Mouse (Mus musculus) forebrain, embryonic 13.5 days (tissue): Measurements from ENCODE around the gene Pdcd6ip. TPM values are rescaled to one million over a fixed set of nuclear protein-coding genes. Genes with fewer than 3 reads are reported as not detected.
"Not testable (repeated sequence)": the region's sequence is repeated elsewhere in the genome, so short reads cannot be mapped to it uniquely, and the experiment has no call there.

Experiments
- ATAC-seq: fragments of 200-750 bp; cut with Nextera tagmentation; 2 replicates; pipeline ENCODE4 v1.8.0; 2017
- H3K27ac ChIP-seq: fragments of 300-500 bp; sonication (generic); 2 replicates; pipeline ENCODE4 v1.5.1; 2015; ENCODE audit warnings: inconsistent platforms, mild to moderate bottlenecking, moderate library complexity
- H3K27me3 ChIP-seq: fragments of 300-500 bp; sonication (generic); 2 replicates; pipeline ENCODE4 v1.6.1; 2015; ENCODE audit warnings: mild to moderate bottlenecking, inconsistent platforms
- H3K36me3 ChIP-seq: fragments of 300-500 bp; sonication (generic); 2 replicates; pipeline ENCODE4 v1.6.1; 2015; ENCODE audit warnings: mild to moderate bottlenecking, inconsistent platforms; ENCODE audit not compliant: poor library complexity, severe bottlenecking
- H3K4me1 ChIP-seq: fragments of 300-500 bp; sonication (generic); 2 replicates; pipeline ENCODE4 v1.6.1; 2015; ENCODE audit warnings: inconsistent platforms
- H3K4me2 ChIP-seq: fragments of 300-500 bp; sonication (generic); 2 replicates; pipeline ENCODE4 v1.6.1; 2015; ENCODE audit warnings: inconsistent platforms, mild to moderate bottlenecking, moderate library complexity
- H3K4me3 ChIP-seq: fragments of 300-500 bp; sonication (generic); 2 replicates; pipeline ENCODE4 v1.5.1; 2015; ENCODE audit warnings: mild to moderate bottlenecking, inconsistent platforms
- H3K9ac ChIP-seq: fragments of 300-500 bp; sonication (generic); 2 replicates; pipeline ENCODE4 v1.6.1; 2015; ENCODE audit warnings: mild to moderate bottlenecking, inconsistent platforms
- H3K9me3 ChIP-seq: fragments of 300-500 bp; sonication (generic); replicated peaks from 2 replicates; pipeline ENCODE4 v1.6.1; 2016; ENCODE audit warnings: inconsistent platforms
- WGBS: fragments of 180-500 bp; shearing (Covaris S2); methylation state at CpG from one replicate; pipeline ENCODE4 v1.1.7; 2015; 5-methylcytosine and 5-hydroxymethylcytosine counted together
- polyA plus RNA-seq: library from polyadenylated mRNA; unstranded; fragments of >200 nt; fragmentation: Nextera tagmentation; extraction: Ambion mirVana; gene quantifications from 2 replicates; pipeline ENCODE4 v1.2.1, GENCODE M21; 2015

Gene Pdcd6ip
- polyA plus RNA-seq, 1 experiment from 2014 or later, result 38.7 TPM

DNA sequence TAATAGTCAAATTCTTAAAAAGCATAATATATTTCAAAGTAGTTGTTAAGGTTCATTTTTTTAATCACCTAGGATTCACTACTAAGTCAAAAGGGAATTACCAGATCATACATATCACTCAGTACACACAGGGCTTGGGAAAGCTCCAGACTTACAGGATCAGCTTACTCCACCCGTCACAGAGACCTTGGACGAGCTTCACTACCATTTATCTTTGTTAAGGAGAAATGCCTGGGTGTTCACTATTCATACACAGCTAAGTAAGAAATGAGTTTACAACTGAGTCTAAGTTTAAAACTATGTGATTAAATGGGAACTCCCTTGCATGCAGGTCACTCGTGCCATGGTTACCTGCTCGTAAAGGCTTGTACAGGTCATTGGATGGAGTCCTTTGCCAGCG lies 35.7 kb downstream of the Pdcd6ip start:
- Histone ChIP-seq H3K27me3 (no peaks in the 10 kb centered on the region), H3K4me3 (no peak overlapping the region), H3K27ac (no peak overlapping the region), H3K9ac (no peak overlapping the region), H3K4me1 (no peaks in the 10 kb centered on the region), H3K4me2 (no peak overlapping the region), H3K9me3 (peaks cover 9% of the 10 kb centered on the region), H3K36me3 (peaks cover 77% of the 10 kb centered on the region)
- ATAC-seq, result no peak
- 94% methylated on average over 5 of the region's 5 CpGs for WGBS

- Histone ChIP-seq H3K9ac (no peak overlapping the region), H3K36me3 (peaks cover 83% of the 10 kb centered on the region), H3K4me2 (no peak overlapping the region), H3K27ac (no peak overlapping the region), H3K4me1 (no peaks in the 10 kb centered on the region), H3K4me3 (no peak overlapping the region), H3K27me3 (no peaks in the 10 kb centered on the region), H3K9me3 (peaks cover 9% of the 10 kb centered on the region)
- no peak for ATAC-seq
- 70% methylated on average over 1 of the region's 1 CpGs for WGBS
These were observed 37.3 kb downstream of the Pdcd6ip start for GRCm38 (mm10) chr9:113670857-113671106.

DNA sequence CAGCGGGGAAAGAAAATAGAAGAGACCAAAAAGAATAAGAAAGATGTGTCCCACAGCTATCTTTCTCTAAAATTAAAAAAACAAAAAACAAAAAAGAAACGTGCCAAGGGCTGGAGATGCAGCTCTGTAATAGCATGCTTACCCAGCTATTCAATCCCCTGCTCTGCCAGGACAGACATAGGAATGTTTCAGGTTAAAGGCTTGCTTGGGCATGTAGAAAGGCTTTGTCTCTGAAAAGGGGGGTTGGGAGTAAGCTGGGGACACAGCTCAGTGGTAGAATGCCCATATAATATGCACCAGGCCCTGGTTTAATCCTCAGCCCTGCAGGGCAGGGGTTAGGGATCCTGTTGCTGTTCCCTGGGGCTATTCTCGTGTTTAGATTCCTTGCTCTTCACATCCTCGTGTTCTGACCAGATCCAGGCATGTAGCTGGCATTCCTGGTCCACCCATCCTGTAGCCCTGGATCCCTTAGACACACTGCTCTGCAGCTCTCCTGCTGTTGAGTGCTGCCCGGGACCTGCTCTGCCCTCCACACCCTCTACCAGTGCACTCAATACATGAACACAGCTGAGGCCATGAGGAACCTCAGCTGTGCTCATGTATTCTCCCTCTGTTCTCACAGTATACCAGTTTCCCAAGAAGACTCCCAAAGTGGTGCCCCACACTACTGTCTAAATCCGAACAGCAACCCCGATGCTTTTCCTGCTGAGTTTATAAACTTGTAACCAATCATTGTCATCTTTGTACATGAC lies 37.8 kb downstream of the Pdcd6ip start:
- 85% methylated on average over 7 of the region's 7 CpGs for WGBS
- Histone ChIP-seq H3K4me2 (no peak overlapping the region), H3K9ac (no peak overlapping the region), H3K9me3 (peaks cover 9% of the 10 kb centered on the region), H3K27ac (peak overlapping the region; percentile 6; the same call in 1 of the 2 replicates), H3K4me3 (no peak overlapping the region), H3K4me1 (no peaks in the 10 kb centered on the region), H3K27me3 (no peaks in the 10 kb centered on the region), H3K36me3 (peaks cover 85% of the 10 kb centered on the region)
- ATAC-seq, result no peak

DNA sequence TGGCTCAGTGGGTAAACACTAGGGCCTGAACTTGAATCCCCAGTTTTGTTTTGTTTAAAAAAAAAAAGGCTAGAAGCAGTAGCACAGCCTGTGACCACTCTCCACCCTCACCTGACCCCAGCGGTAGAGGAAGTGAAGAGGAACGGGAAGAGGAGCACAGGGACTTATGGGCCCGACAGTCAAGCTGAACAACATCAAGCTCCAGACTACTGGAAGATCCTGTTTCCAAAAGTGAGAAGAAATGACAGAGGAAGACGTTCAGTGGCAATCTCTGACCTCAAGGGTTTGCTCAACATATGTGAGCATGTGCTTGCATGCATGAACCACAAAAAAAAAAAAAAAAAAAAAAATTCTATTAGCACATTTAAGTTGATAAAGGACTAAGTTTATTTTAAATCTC lies 44.6 kb downstream of the Pdcd6ip start:
- Histone ChIP-seq H3K27me3 (no peaks in the 10 kb centered on the region), H3K27ac (no peak overlapping the region), H3K9me3 (peaks cover 6% of the 10 kb centered on the region), H3K9ac (no peak overlapping the region), H3K4me2 (no peak overlapping the region), H3K4me1 (no peaks in the 10 kb centered on the region), H3K4me3 (no peak overlapping the region), H3K36me3 (peaks cover 77% of the 10 kb centered on the region)
- 93% methylated on average over 4 of the region's 4 CpGs for WGBS
- no peak for ATAC-seq

DNA sequence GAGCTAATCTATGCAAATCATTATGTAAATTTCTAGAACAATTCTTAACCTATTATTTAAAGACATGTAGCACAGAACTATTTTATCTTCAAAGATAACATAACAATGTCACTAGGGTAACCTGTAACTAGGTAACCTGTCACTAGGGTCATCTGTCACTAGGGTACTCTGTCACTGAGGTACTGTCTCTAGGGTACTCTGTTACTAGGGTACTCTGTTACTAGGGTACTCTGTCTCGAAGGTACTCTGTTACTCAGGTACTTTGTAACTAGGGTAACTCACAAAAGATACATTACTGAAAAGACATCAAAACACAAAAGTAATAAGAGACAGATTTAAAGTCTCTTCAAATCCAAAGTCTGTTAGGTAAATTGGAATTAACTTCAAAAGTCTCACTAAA lies 50.2 kb downstream of the Pdcd6ip start:
- peaks cover 73% of the 10 kb centered on the region for H3K36me3 ChIP-seq
- H3K9me3 ChIP-seq, result no peaks in the 10 kb centered on the region
- H3K27me3 ChIP-seq, result no peaks in the 10 kb centered on the region
- H3K9ac ChIP-seq, result no peak overlapping the region
- H3K4me2 ChIP-seq, result no peak overlapping the region
- WGBS, result 98% methylated on average over 1 of the region's 1 CpGs
- H3K27ac ChIP-seq, result no peak overlapping the region
- ATAC-seq, result no peak
- no peak overlapping the region for H3K4me3 ChIP-seq
- no peaks in the 10 kb centered on the region for H3K4me1 ChIP-seq

GRCm38 (mm10) chr9:113653571-113653970 lies 54.5 kb downstream of the Pdcd6ip start:
- no peaks in the 10 kb centered on the region for H3K4me1 ChIP-seq
- H3K9me3 ChIP-seq, result no peaks in the 10 kb centered on the region
- 86% methylated on average over 8 of the region's 8 CpGs for WGBS
- H3K4me2 ChIP-seq, result no peak overlapping the region
- no peaks in the 10 kb centered on the region for H3K27me3 ChIP-seq
- H3K4me3 ChIP-seq, result no peak overlapping the region
- no peak overlapping the region for H3K27ac ChIP-seq
- H3K9ac ChIP-seq, result no peak overlapping the region
- peaks cover 45% of the 10 kb centered on the region for H3K36me3 ChIP-seq
- ATAC-seq, result no peak

DNA sequence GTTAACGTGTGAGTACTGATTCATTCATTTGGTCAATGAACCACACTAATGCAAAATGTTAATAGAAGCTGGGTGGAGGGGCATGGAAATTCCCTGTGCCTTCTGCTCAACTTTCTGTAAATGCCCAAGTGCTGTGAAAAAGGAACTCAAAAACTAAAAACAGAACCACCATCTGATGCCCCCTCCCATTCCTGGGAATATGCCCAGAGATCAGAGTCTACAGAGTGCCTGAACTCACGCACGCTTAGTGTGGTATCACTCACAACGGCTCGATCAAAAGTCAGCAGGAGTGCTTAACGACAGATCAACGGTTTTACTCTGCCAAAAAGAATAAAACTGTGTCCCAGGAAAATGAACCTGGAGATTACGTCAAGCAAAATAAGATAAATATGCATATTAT lies 57.3 kb downstream of the Pdcd6ip start:
- no peak overlapping the region for H3K4me2 ChIP-seq
- H3K36me3 ChIP-seq, result peaks cover 29% of the 10 kb centered on the region
- ATAC-seq, result no peak
- H3K9ac ChIP-seq, result no peak overlapping the region
- H3K4me1 ChIP-seq, result no peaks in the 10 kb centered on the region
- no peak overlapping the region for H3K27ac ChIP-seq
- no peak overlapping the region for H3K4me3 ChIP-seq
- H3K9me3 ChIP-seq, result no peaks in the 10 kb centered on the region
- H3K27me3 ChIP-seq, result no peaks in the 10 kb centered on the region
- WGBS, result 77% methylated on average over 8 of the region's 8 CpGs

GRCm38 (mm10) chr9:113649211-113649610 lies 58.8 kb downstream of the Pdcd6ip start:
- not testable (repeated sequence) for H3K27ac ChIP-seq, H3K9me3 ChIP-seq, H3K9ac ChIP-seq, ATAC-seq, H3K27me3 ChIP-seq, H3K4me1 ChIP-seq, H3K4me3 ChIP-seq, H3K4me2 ChIP-seq
- WGBS, result 84% methylated on average over 8 of the region's 8 CpGs
- H3K36me3 ChIP-seq, result peaks cover 16% of the 10 kb centered on the region

- Histone ChIP-seq H3K4me2 (no peak overlapping the region), H3K4me1 (no peaks in the 10 kb centered on the region), H3K27ac (no peak overlapping the region), H3K4me3 (no peak overlapping the region), H3K9me3 (0 out of 2 replicates have a peak, but pooled peaks cover 2% of the 10 kb centered on the region), H3K27me3 (no peaks in the 10 kb centered on the region), H3K9ac (no peak overlapping the region), H3K36me3 (no peaks in the 10 kb centered on the region)
- ATAC-seq, result peak; percentile 65
- WGBS, result 45% methylated on average over 5 of the region's 5 CpGs
These were observed 62.3 kb downstream of the Pdcd6ip start for GRCm38 (mm10) chr9:113645837-113646169.

GRCm38 (mm10) chr9:113645153-113645836 lies 62.8 kb downstream of the Pdcd6ip start:
- H3K27me3 ChIP-seq, result no peaks in the 10 kb centered on the region

DNA sequence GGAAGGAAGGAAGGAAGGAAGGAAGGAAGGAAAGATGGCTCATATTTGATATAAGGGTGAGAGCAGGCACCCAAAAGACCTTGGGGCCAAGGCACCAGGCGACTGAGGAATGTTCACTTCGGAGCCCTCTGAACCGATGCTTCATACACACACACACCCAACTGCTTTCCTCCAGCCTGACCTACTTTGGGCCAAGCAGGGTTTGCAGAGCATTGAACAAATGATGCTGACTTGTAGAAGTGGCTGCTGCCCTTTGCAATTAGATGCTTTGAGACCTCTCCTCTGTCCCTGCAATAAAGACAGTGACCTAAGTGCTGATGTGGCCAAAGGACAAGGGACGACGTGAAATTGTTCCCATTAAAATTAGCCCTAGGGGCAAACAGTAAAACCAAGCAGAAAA lies 63.4 kb downstream of the Pdcd6ip start:
- H3K4me2 ChIP-seq, result no peak overlapping the region
- H3K9me3 ChIP-seq, result 0 out of 2 replicates have a peak, but pooled peaks cover 2% of the 10 kb centered on the region
- no peak overlapping the region for H3K9ac ChIP-seq
- no peak for ATAC-seq
- WGBS, result 67% methylated on average over 5 of the region's 5 CpGs
- no peaks in the 10 kb centered on the region for H3K4me1 ChIP-seq
- H3K27ac ChIP-seq, result no peak overlapping the region
- H3K36me3 ChIP-seq, result no peaks in the 10 kb centered on the region
- H3K4me3 ChIP-seq, result no peak overlapping the region
- H3K27me3 ChIP-seq, result no peaks in the 10 kb centered on the region

More at GRCm38 (mm10) chr9:113645153-113645836, 62.8 kb downstream of the Pdcd6ip start:
- no peak overlapping the region for H3K27ac ChIP-seq
- H3K36me3 ChIP-seq, result no peaks in the 10 kb centered on the region
- 26% methylated on average over 9 of the region's 11 CpGs for WGBS
- no peak overlapping the region for H3K4me3 ChIP-seq
- no peak overlapping the region for H3K9ac ChIP-seq
- 0 out of 2 replicates have a peak, but pooled peaks cover 2% of the 10 kb centered on the region for H3K9me3 ChIP-seq
- H3K4me1 ChIP-seq, result no peaks in the 10 kb centered on the region
- ATAC-seq, result peak; percentile 76
- no peak overlapping the region for H3K4me2 ChIP-seq

DNA sequence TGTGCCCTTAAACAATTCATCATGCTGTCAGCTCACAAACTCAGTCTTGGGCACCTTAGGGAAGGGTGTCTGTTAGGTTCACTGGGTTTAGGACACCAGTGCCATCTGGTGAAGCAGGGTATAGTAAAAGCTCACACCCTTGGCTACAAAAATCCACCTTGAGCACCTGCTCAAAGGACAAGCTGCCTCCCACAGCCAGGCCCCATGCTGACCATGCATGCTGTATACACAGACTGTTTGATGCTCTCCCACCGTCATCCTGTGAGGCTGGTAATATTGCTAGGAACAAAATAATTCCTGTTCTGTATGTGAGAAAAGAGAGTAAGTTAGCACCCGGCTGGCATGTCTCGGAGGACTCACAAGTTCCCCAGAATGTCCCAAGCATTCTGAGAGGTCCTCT lies 64.0 kb downstream of the Pdcd6ip start:
- H3K9me3 ChIP-seq, result 0 out of 2 replicates have a peak, but pooled peaks cover 2% of the 10 kb centered on the region
- H3K27ac ChIP-seq, result no peak overlapping the region
- no peak overlapping the region for H3K4me3 ChIP-seq
- H3K4me2 ChIP-seq, result no peak overlapping the region
- no peak for ATAC-seq
- no peak overlapping the region for H3K9ac ChIP-seq
- H3K4me1 ChIP-seq, result no peaks in the 10 kb centered on the region
- 80% methylated on average over 3 of the region's 3 CpGs for WGBS
- no peaks in the 10 kb centered on the region for H3K27me3 ChIP-seq
- H3K36me3 ChIP-seq, result no peaks in the 10 kb centered on the region

DNA sequence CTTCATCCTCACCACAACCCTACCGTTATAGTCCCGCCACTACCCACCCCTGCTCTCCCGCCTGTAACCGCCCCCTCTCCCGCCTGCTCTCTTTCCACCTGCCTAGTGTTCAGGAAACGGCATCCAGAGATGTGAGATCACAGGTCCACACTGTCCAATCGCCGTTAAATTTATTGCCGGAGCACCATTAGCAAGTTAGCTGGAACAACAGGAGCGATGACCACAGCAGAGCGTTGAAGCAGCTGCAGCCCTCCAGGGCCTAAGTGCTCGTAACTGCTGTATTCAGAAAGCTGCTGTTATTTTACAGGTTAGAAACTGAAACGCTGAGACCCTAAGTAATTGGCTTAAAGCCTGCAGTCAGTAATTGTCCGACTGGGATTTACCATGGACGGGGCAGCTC lies 64.4 kb downstream of the Pdcd6ip start:
- H3K9me3 ChIP-seq, result 0 out of 2 replicates have a peak, but pooled peaks cover 2% of the 10 kb centered on the region
- H3K9ac ChIP-seq, result no peak overlapping the region
- ATAC-seq, result no peak
- no peak overlapping the region for H3K4me3 ChIP-seq
- no peaks in the 10 kb centered on the region for H3K4me1 ChIP-seq
- no peak overlapping the region for H3K27ac ChIP-seq
- WGBS, result 83% methylated on average over 15 of the region's 15 CpGs
- no peaks in the 10 kb centered on the region for H3K36me3 ChIP-seq
- no peaks in the 10 kb centered on the region for H3K27me3 ChIP-seq
- H3K4me2 ChIP-seq, result no peak overlapping the region
